Mouse (Mus musculus) heart, embryonic 11.5 days (tissue): ENCODE measurements around the gene Chga. TPM values are rescaled to one million over a fixed set of nuclear protein-coding genes. Genes with fewer than 3 reads are reported as not detected.

Source experiments
- ATAC-seq: fragments of 200-750 bp; cut with Nextera tagmentation; replicated peaks from 2 replicates; pipeline ENCODE4 v1.8.0; 2017; ENCODE audit warnings: moderate library complexity; ENCODE audit not compliant: insufficient number of reproducible peaks, low FRiP score, low TSS enrichment
- H3K27ac ChIP-seq: fragments of 300-500 bp; sonication (generic); 2 replicates; pipeline ENCODE4 v1.5.1; 2014; ENCODE audit warnings: mild to moderate bottlenecking, low read depth, low read length
- H3K27me3 ChIP-seq: fragments of 300-500 bp; sonication (generic); 2 replicates; pipeline ENCODE4 v1.6.1; 2014; ENCODE audit warnings: mild to moderate bottlenecking, low read length, mixed read lengths; ENCODE audit not compliant: control insufficient read depth, insufficient read depth
- H3K36me3 ChIP-seq: fragments of 300-500 bp; sonication (generic); 2 replicates; pipeline ENCODE4 v1.6.1; 2014; ENCODE audit warnings: mild to moderate bottlenecking, low read length, moderate library complexity, mixed read lengths; ENCODE audit not compliant: control insufficient read depth, insufficient read depth
- H3K4me1 ChIP-seq: fragments of 300-500 bp; sonication (generic); 2 replicates; pipeline ENCODE4 v1.6.1; 2014; ENCODE audit warnings: low read length; ENCODE audit not compliant: control insufficient read depth, insufficient read depth
- H3K4me2 ChIP-seq: fragments of 300-500 bp; sonication (generic); 2 replicates; pipeline ENCODE4 v1.6.1; 2014; ENCODE audit warnings: mild to moderate bottlenecking, moderate library complexity
- H3K4me3 ChIP-seq: fragments of 300-500 bp; sonication (generic); 2 replicates; pipeline ENCODE4 v1.5.1; 2014; ENCODE audit warnings: low read depth, low read length
- H3K9ac ChIP-seq: fragments of 300-500 bp; sonication (generic); 2 replicates; pipeline ENCODE4 v1.6.1; 2014; ENCODE audit warnings: mild to moderate bottlenecking, low read depth, low read length, moderate library complexity
- H3K9me3 ChIP-seq: fragments of 300-500 bp; sonication (generic); replicated peaks from 2 replicates; pipeline ENCODE4 v1.6.1; 2016; ENCODE audit warnings: low read length; ENCODE audit not compliant: control insufficient read depth
- WGBS: fragments of 180-500 bp; shearing (Covaris S2); extraction: QIAGEN DNeasy Blood & Tissue Kit; methylation state at CpG from one replicate; pipeline ENCODE4 v1.1.7; 2014; ENCODE audit not compliant: insufficient replicate concordance; 5-methylcytosine and 5-hydroxymethylcytosine counted together
- polyA plus RNA-seq: library from polyadenylated mRNA; unstranded; fragments of >200 nt; fragmentation: Nextera tagmentation; extraction: Ambion mirVana; gene quantifications from 2 replicates; pipeline ENCODE4 v1.2.1, GENCODE M21; 2014

Gene Chga
- polyA plus RNA-seq, 1 experiment from 2014 or later, result 0.27 TPM

DNA sequence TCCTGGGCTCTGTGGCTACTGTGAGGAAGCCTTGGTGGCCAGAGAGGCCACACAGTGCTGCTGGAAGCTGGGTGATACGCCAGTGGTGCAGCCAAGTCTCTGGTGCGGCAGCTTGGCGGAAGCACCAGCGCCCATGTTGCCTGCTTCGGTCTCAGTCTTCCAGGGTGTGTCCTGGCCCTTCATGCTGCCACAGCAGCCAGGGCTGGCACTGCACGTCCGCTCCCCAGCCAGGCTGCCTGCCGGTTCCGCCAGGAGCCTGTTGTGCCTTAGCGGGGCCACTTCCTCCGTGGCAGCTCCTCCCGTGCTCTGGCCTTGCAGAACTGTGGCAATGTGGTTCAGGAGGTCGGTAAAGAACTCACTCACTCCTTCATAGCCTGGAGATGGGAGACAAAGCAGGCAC lies 15.3 kb downstream of the Chga start:
- H3K4me1 ChIP-seq, result no peaks in the 10 kb centered on the region
- no peaks in the 10 kb centered on the region for H3K36me3 ChIP-seq
- no peaks in the 10 kb centered on the region for H3K9me3 ChIP-seq
- no peak overlapping the region for H3K9ac ChIP-seq
- no peaks in the 10 kb centered on the region for H3K27me3 ChIP-seq
- no peak for ATAC-seq
- H3K4me2 ChIP-seq, result no peak overlapping the region
- H3K4me3 ChIP-seq, result no peak overlapping the region
- no peak overlapping the region for H3K27ac ChIP-seq
- 75% methylated on average over 13 of the region's 13 CpGs for WGBS

DNA sequence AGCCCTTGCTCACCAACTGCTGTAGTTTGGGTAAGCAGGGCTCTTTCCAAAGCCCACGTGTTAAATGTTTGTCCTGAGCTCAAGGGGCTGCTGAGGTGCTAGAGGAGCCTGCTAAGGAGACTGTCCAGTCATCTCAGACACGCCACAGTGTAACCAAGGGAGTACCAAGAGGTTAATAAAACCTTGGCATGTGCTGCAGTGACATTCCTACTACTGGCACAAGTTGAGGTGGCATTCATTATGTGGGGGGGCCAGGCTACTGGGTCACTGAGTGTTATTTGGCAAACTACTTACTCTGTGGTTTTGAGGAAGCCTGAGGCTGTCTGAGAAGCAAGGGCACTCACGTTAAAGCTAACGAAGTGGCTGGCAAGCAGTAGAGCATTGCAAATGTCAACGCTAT lies 16.0 kb downstream of the Chga start:
- WGBS, result 67% methylated on average over 5 of the region's 5 CpGs
- no peak for ATAC-seq
- Histone ChIP-seq H3K4me2 (no peak overlapping the region), H3K36me3 (no peaks in the 10 kb centered on the region), H3K9me3 (no peaks in the 10 kb centered on the region), H3K9ac (no peak overlapping the region), H3K27me3 (no peaks in the 10 kb centered on the region), H3K4me1 (no peaks in the 10 kb centered on the region), H3K27ac (no peak overlapping the region), H3K4me3 (no peak overlapping the region)

DNA sequence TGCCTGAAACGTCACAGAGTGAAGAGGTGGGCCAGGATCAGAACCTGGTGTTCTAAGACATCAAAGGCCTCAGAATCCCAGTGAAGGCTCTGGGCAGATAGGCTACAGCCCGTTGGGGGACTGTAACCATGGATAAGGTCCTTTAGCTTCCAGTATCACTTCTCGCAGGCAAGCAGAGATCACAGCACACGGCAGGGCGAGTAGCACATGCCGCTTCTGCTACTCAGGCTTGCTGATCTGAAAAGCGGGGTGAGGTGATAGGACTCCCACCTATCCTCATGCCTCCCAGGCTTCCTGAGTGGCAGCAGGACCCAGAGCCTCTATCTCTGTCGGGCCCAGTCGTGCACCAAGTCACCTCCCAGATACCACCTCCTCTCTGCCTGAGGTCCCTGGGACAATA lies 16.9 kb downstream of the Chga start:
- WGBS, result 61% methylated on average over 9 of the region's 9 CpGs
- no peak overlapping the region for H3K27ac ChIP-seq

DNA sequence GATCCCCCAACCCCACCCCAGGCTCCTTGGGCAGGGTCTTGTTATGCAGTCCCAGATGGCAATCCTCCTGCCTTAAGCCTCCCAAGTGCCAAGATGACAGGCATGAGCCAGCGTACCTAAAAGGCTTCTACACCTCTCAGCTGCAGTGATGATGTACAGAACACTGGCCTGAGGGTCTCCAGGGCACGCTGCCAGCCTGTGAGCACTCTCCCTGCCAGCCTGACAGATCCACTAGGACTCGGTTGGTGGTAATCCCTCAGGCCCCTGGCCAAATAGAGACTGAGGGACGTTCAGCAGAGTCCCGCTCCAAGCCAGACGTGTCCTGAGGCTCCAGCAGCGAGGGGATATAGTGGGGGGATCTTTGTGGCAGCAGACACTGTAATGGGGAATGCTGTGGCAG lies 18.3 kb downstream of the Chga start:
- H3K4me1 ChIP-seq, result no peaks in the 10 kb centered on the region
- H3K9me3 ChIP-seq, result no peaks in the 10 kb centered on the region
- H3K36me3 ChIP-seq, result no peaks in the 10 kb centered on the region
- no peak overlapping the region for H3K27ac ChIP-seq
- 61% methylated on average over 7 of the region's 7 CpGs for WGBS
- ATAC-seq, result no peak
- no peak overlapping the region for H3K9ac ChIP-seq
- H3K4me3 ChIP-seq, result no peak overlapping the region
- no peaks in the 10 kb centered on the region for H3K27me3 ChIP-seq
- H3K4me2 ChIP-seq, result no peak overlapping the region

More for the DNA sequence above, 16.9 kb downstream of the Chga start:
- Histone ChIP-seq H3K4me1 (no peaks in the 10 kb centered on the region), H3K9me3 (no peaks in the 10 kb centered on the region), H3K4me2 (no peak overlapping the region), H3K9ac (no peak overlapping the region), H3K4me3 (no peak overlapping the region), H3K36me3 (no peaks in the 10 kb centered on the region), H3K27me3 (no peaks in the 10 kb centered on the region)
- ATAC-seq, result no peak

DNA sequence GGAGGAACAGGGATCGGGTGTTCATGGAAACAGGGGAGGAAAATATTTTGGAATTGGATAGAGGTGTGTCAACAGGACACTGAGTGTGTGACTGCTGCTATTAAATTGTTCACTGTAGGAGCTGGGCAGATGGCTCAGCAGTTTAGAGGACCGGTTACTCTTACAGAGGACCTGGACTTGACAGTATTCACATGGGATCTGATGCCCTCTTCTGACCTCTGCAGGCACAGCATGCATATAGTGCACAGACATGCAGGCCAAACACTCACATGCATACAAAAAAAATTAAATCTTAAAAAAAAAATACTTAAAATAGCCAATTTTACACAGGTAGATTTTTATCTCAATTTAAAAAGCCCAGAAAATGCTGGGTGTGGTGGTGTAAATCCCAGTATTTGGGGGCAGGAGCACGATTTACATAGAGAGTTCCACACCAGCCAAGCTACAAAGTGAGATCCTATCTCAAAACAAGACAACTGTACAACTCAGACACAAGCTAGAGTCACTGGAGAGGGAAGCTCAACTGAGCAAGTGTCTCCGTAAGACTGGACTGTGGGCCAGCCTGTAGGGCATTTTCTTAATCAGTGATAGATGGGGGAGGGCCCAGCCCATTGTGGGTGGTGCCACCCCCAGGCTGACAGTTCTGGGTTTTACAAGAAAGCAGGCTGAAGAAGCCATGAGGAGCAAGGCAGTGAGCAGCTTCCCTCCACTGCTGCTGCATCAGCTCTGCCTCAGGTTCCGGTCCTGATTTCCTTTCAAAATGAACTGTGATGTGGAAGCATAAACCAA lies 21.0 kb downstream of the Chga start:
- Histone ChIP-seq H3K4me3 (no peak overlapping the region), H3K4me2 (no peak overlapping the region), H3K4me1 (no peaks in the 10 kb centered on the region), H3K27me3 (no peaks in the 10 kb centered on the region), H3K9ac (no peak overlapping the region), H3K9me3 (no peaks in the 10 kb centered on the region), H3K36me3 (no peaks in the 10 kb centered on the region), H3K27ac (no peak overlapping the region)
- ATAC-seq, result no peak
- 77% methylated on average over 5 of the region's 5 CpGs for WGBS

DNA sequence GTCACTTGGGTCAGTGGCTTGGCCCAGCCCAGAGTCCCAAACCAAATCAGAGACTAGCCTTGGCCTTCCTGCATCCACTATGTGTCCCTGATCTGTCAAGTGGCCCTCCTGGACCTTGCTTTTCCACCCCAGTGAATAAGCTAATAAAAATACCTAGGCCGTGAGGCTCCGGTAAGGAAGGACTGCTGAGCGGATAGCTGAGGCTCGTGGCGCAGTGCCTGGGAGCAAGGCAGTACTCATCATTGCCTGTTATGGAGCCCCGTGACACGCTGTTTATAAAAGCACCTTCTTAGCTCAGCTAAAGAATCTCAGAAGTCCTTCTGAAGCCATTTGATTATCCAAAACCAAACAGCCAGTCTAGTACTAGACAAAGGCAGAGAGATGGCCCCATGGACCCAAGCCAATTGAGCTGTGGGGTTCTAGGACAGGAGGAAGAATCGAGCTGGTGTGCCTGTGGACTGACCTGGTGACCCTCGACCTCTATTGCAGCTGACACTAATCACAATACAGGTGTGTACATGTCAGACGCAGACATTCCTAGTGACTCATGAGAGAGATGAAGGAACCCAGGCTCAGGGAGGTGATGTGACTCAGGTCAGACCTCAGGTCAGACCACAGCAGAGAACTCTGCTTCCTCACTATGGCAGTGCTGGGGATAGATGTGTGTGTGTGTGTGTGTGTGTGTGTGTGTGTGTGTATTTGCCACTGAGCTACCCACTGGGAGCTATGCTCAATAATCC lies 22.1 kb downstream of the Chga start:
- H3K9ac ChIP-seq, result no peak overlapping the region
- WGBS, result 81% methylated on average over 10 of the region's 10 CpGs
- H3K27ac ChIP-seq, result no peak overlapping the region
- H3K9me3 ChIP-seq, result no peaks in the 10 kb centered on the region
- H3K36me3 ChIP-seq, result no peaks in the 10 kb centered on the region
- no peak for ATAC-seq
- H3K4me2 ChIP-seq, result no peak overlapping the region
- H3K27me3 ChIP-seq, result no peaks in the 10 kb centered on the region
- no peaks in the 10 kb centered on the region for H3K4me1 ChIP-seq
- H3K4me3 ChIP-seq, result no peak overlapping the region

DNA sequence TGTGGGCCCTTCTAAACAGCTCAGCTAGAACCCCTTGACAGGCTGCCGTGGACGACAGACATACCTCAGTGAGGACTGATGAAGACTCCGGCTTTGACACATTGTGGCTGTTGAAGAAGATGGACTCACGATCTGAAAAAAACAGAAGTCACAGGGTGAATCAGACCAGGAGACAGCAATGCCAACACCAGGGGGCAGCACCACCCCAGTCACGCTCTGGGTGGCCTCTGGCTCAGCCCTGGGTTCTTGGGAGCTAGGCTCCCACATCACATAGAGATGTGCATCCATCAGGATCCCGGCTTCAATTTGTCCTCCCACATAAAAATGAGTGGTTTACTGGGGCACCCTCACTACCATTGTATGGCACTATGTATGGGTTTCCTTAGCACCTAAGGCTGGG lies 24.3 kb downstream of the Chga start:
- Histone ChIP-seq H3K36me3 (no peaks in the 10 kb centered on the region), H3K9me3 (no peaks in the 10 kb centered on the region), H3K9ac (no peak overlapping the region), H3K4me2 (no peak overlapping the region), H3K4me1 (peaks cover 2% of the 10 kb centered on the region; the same call in 1 of the 2 replicates), H3K27me3 (no peaks in the 10 kb centered on the region), H3K27ac (no peak overlapping the region), H3K4me3 (no peak overlapping the region)
- no peak for ATAC-seq
- WGBS, result 57% methylated on average over 6 of the region's 6 CpGs

DNA sequence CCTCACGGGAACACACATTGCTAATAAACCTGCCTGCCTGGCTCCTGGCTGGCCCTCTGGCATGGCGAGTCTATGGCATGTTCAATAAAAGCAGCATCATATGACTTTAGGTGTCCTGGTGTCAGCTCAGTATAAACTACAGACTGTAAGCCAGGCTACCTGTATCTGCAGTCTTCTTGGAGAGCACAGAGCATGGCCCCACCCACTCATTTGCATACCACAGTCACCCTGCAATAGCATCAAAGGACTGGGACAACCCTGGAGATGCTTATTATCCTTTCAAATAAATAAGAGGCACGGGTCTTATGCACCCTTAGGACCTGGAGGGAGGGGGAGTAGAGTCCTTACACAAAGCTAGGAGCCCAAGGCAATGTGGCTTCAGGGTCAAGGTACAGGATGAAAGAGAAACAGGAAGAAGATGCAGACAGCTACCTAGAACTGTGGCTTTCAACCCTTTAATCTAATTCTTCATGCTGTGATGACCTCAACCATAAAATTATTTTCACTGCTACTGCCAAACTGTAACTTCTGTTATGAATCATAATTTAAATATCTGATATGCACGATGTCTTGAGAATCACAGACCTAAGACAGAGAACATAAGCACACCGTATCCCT lies 26.9 kb downstream of the Chga start:
- ATAC-seq, result no peak
- Histone ChIP-seq H3K4me2 (no peak overlapping the region), H3K27ac (no peak overlapping the region), H3K4me3 (no peak overlapping the region), H3K9me3 (no peaks in the 10 kb centered on the region), H3K27me3 (0 out of 2 replicates have a peak, but pooled peaks cover 3% of the 10 kb centered on the region), H3K9ac (no peak overlapping the region), H3K4me1 (peaks cover 2% of the 10 kb centered on the region; the same call in 1 of the 2 replicates), H3K36me3 (no peaks in the 10 kb centered on the region)
- 68% methylated on average over 5 of the region's 5 CpGs for WGBS
